Mouse (Mus musculus) hindbrain, embryonic 16.5 days (tissue): ENCODE measurements at regions not wholly inside any gene's neighbourhood (a gene's known extent, or its start where the extent isn't known, plus 50 kb on each side); places are given as distances from the start of the nearest gene placed in this dataset.

Experiments
- ATAC-seq: fragments of 200-750 bp; cut with Nextera tagmentation; 2 replicates; pipeline ENCODE4 v1.8.0; 2017; ENCODE audit warnings: moderate TSS enrichment, moderate library complexity
- H3K27ac ChIP-seq: fragments of 300-500 bp; sonication (generic); 2 replicates; pipeline ENCODE4 v1.5.1; 2014; ENCODE audit warnings: low read depth, mild to moderate bottlenecking, control low read depth, low read length, moderate library complexity
- H3K27me3 ChIP-seq: fragments of 300-500 bp; sonication (generic); replicated peaks from 2 replicates; pipeline ENCODE4 v1.6.1; 2014; ENCODE audit warnings: low read length; ENCODE audit not compliant: control insufficient read depth, insufficient read depth
- H3K36me3 ChIP-seq: fragments of 300-500 bp; sonication (generic); 2 replicates; pipeline ENCODE4 v1.6.1; 2014; ENCODE audit warnings: mild to moderate bottlenecking, low read length, moderate library complexity, mixed read lengths; ENCODE audit not compliant: control insufficient read depth, insufficient read depth
- H3K4me1 ChIP-seq: fragments of 300-500 bp; sonication (generic); 2 replicates; pipeline ENCODE4 v1.6.1; 2014; ENCODE audit warnings: low read depth, low read length; ENCODE audit not compliant: control insufficient read depth, insufficient read depth
- H3K4me2 ChIP-seq: fragments of 300-500 bp; sonication (generic); 2 replicates; pipeline ENCODE4 v1.6.1; 2014; ENCODE audit warnings: mild to moderate bottlenecking, low read length, control low read depth, moderate library complexity
- H3K4me3 ChIP-seq: fragments of 300-500 bp; sonication (generic); 2 replicates; pipeline ENCODE4 v1.5.1; 2014; ENCODE audit warnings: mild to moderate bottlenecking, low read length, control low read depth, moderate library complexity
- H3K9ac ChIP-seq: fragments of 300-500 bp; sonication (generic); 2 replicates; pipeline ENCODE4 v1.6.1; 2014; ENCODE audit warnings: low read depth, mild to moderate bottlenecking, control low read depth, low read length, moderate library complexity
- H3K9me3 ChIP-seq: fragments of 300-500 bp; sonication (generic); 2 replicates; pipeline ENCODE4 v1.6.1; 2014; ENCODE audit warnings: mild to moderate bottlenecking, low read length, moderate library complexity; ENCODE audit not compliant: control insufficient read depth
- WGBS: fragments of 180-500 bp; shearing (Covaris S2); extraction: QIAGEN DNeasy Blood & Tissue Kit; methylation state at CpG from one replicate; pipeline ENCODE4 v1.1.7; 2014; 5-methylcytosine and 5-hydroxymethylcytosine counted together

- H3K9me3 ChIP-seq: no peaks in the 10 kb centered on the region
- H3K4me1 ChIP-seq: no peaks in the 10 kb centered on the region
- H3K36me3 ChIP-seq: no peaks in the 10 kb centered on the region
- WGBS: 49% methylated on average over 3 of the region's 3 CpGs
- peak; percentile 56; the same call in 1 of the 2 replicates for ATAC-seq
- H3K9ac ChIP-seq: no peak overlapping the region
- no peak overlapping the region for H3K4me3 ChIP-seq
- H3K4me2 ChIP-seq: no peak overlapping the region
- H3K27ac ChIP-seq: no peak overlapping the region
- no peaks in the 10 kb centered on the region for H3K27me3 ChIP-seq
These were observed 202.7 kb downstream of the Gm16223 start for GRCm38 (mm10) chr5:42270286-42271076.

GRCm38 (mm10) chr5:42272001-42272400, 204.2 kb downstream of the Gm16223 start:
- Histone ChIP-seq H3K27me3 (no peaks in the 10 kb centered on the region), H3K9ac (no peak overlapping the region), H3K36me3 (no peaks in the 10 kb centered on the region), H3K4me1 (no peaks in the 10 kb centered on the region), H3K4me2 (no peak overlapping the region), H3K9me3 (no peaks in the 10 kb centered on the region), H3K27ac (no peak overlapping the region), H3K4me3 (no peak overlapping the region)
- no peak for ATAC-seq
- WGBS: 75% methylated on average over 4 of the region's 4 CpGs

- no peak for ATAC-seq
- H3K36me3 ChIP-seq: no peaks in the 10 kb centered on the region
- WGBS: 51% methylated on average over 4 of the region's 4 CpGs
- no peak overlapping the region for H3K27ac ChIP-seq
- no peaks in the 10 kb centered on the region for H3K27me3 ChIP-seq
- no peaks in the 10 kb centered on the region for H3K9me3 ChIP-seq
- no peak overlapping the region for H3K9ac ChIP-seq
- no peaks in the 10 kb centered on the region for H3K4me1 ChIP-seq
- H3K4me2 ChIP-seq: no peak overlapping the region
- no peak overlapping the region for H3K4me3 ChIP-seq
These were observed 211.0 kb downstream of the Gm16223 start for GRCm38 (mm10) chr5:42278617-42279296.
